Mouse (Mus musculus) cerebellum, adult 9-11 months (tissue): ENCODE results near the gene Olfr313.

Source experiments
- DNase-seq: peaks from one replicate; pipeline ENCODE4 v3.0.0; 2022

Olfr313 gene

GRCm38 (mm10) chr11:58860744-58861143, 45.9 kb downstream of the Olfr313 start:
- no peak for DNase-seq

DNA sequence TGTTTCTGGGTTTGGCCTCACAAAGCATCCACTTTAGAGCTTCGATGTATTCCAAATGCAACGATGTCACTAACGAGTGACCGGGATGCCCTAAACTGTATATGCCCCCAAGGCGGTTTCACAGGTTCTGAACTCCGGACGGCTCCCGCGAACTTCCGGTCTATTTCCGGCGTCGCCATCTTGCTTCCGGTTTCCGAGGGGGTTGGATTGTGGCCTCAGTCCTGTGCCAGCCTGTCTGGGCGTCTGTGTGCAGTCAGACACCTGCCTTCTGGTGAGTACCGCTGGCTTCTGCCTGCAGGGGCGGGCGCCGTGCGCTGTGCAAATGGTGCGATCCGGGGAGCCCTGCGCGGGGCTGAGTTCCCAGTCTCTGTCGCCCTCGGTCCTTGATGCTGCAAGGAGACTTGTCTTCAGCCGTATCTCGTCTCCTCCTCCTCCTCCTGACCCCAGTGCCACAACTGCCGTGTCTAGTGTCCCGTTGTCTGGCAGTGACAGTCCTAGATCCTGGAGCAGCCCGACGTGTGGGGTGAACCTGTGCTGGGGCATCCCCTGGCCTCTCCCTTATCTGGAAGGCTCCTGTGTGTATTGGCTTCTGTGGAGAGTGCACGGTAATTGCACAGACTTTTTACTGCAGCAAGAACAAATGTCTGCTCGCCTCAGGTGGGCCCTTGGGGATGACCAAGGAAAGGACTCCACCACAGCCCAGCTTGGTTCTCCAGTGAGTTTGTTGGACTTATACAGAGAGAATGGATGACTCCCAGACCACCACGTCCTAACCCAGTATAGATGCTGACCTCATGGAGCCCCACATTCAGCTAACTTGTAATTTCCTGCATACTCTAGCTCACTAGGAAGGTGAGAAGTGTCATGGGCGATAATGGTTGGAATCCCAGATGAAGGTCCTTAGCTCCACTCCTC, 52.5 kb downstream of the Olfr313 start, which contains the start of gene 2810021J22Rik:
TSS of gene 2810021J22Rik (plus strand) at position 178 of the 915 bp plus-strand sequence.
- DNase-seq = peak; percentile 82

DNA sequence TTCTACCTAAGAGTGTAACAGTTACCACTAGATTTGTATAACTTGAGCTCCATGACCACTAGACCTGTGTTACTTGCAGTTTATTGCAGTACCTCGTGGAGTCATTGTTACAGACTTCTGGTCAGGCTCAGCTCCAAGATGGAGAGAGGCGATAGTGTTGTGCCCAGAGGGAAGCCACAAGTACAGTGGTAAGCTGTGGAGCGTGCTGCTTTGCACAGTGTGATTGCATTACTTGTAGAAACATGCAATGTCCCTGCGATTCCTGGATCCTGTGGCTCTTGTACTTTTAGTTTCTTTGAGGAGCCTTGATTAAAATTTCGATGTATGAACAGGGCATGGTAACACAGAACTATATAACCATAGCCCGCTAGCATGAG, 53.1 kb downstream of the Olfr313 start:
- DNase-seq = no peak
